Mouse (Mus musculus): Measurements from ENCODE around the gene Jade1. TPM values are rescaled to one million over a fixed set of nuclear protein-coding genes. Genes with fewer than 3 reads are reported as not detected.

The Jade1 gene
- total RNA-seq, 4 experiments from 2014 or later, result 22.4 to 29.0 (median 27.6) TPM

GRCm38 (mm10) chr3:41598412-41598811 is 42.9 kb downstream of the Jade1 start:
- DNase-seq (ENCODE audit: low spot score in 2 of 2), result no peak

GRCm38 (mm10) chr3:41599226-41599625 is 43.7 kb downstream of the Jade1 start:
- no peak for DNase-seq (ENCODE audit: low spot score in 2 of 2)

- peak; percentile 57 to 66 for DNase-seq (ENCODE audit: low spot score in 2 of 2)
Observed at GRCm38 (mm10) chr3:41599806-41600589, 44.5 kb downstream of the Jade1 start.

- DNase-seq (ENCODE audit: low spot score in 2 of 2), result no peak
Observed at GRCm38 (mm10) chr3:41601226-41602020, 45.9 kb downstream of the Jade1 start.

- no peak for DNase-seq (ENCODE audit: low spot score in 2 of 2)
Observed at GRCm38 (mm10) chr3:41602933-41603332, 47.4 kb downstream of the Jade1 start.

GRCm38 (mm10) chr3:41603470-41604019 is 48.0 kb downstream of the Jade1 start:
- DNase-seq (ENCODE audit: low spot score in 2 of 2), result no peak

GRCm38 (mm10) chr3:41604629-41605321 is 49.2 kb downstream of the Jade1 start:
- DNase-seq (ENCODE audit: low spot score in 2 of 2), result no peak

GRCm38 (mm10) chr3:41605601-41606329 is 50.2 kb downstream of the Jade1 start:
- peak in 1 of 2 experiments; percentile 1 for DNase-seq (ENCODE audit: low spot score in 2 of 2)

GRCm38 (mm10) chr3:41606330-41606664 is 50.8 kb downstream of the Jade1 start:
- DNase-seq (ENCODE audit: low spot score in 2 of 2), result peak in 1 of 2 experiments; percentile 0

GRCm38 (mm10) chr3:41607050-41607449 is 51.5 kb downstream of the Jade1 start:
- DNase-seq (ENCODE audit: low spot score in 2 of 2), result peak in 1 of 2 experiments; percentile 1

- no peak for DNase-seq (ENCODE audit: low spot score in 2 of 2)
Observed at GRCm38 (mm10) chr3:41607467-41607866, 51.9 kb downstream of the Jade1 start.

GRCm38 (mm10) chr3:41609071-41609470 is 53.5 kb downstream of the Jade1 start:
- peak in 1 of 2 experiments; percentile 1 for DNase-seq (ENCODE audit: low spot score in 2 of 2)

GRCm38 (mm10) chr3:41612211-41612610 is 56.7 kb downstream of the Jade1 start:
- DNase-seq (ENCODE audit: low spot score in 2 of 2), result no peak

GRCm38 (mm10) chr3:41613706-41614105 is 58.2 kb downstream of the Jade1 start:
- no peak for DNase-seq (ENCODE audit: low spot score in 2 of 2)

GRCm38 (mm10) chr3:41614230-41614985 is 58.9 kb downstream of the Jade1 start:
- no peak for DNase-seq (ENCODE audit: low spot score in 2 of 2)

GRCm38 (mm10) chr3:41618036-41618435 is 62.5 kb downstream of the Jade1 start:
- DNase-seq (ENCODE audit: low spot score in 2 of 2), result no peak

- DNase-seq (ENCODE audit: low spot score in 2 of 2), result no peak
Observed at GRCm38 (mm10) chr3:41618488-41618887, 63.0 kb downstream of the Jade1 start.

GRCm38 (mm10) chr3:41620971-41621370 is 65.4 kb downstream of the Jade1 start:
- no peak for DNase-seq (ENCODE audit: low spot score in 2 of 2)

- DNase-seq (ENCODE audit: low spot score in 2 of 2), result no peak
Observed at GRCm38 (mm10) chr3:41655642-41656041, 100.1 kb downstream of the Jade1 start.
